Comparison of ENCODE assay signal across 16 mouse cellular contexts in the genomic region with DNA sequence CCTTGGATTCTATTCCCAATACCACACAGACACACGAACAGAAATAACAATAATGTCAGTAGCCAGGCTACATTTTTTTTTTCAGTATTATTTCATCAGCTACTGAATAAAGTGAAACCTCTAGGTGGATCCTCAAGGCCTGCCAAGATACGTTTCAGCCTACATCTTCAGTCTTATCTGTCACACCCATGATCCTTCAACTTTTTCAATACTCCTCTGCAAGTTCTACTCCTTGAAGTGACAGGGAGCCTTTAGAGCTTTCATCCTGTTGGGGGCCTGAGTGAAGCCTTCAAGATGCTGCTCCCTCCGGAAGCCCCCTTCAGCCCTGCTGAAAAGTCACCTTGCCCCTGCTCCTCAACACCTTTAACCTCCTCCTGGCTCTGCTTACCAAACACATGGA.
"Had no signal": no experiment of that assay in that cellular context is flagged by ENCODE, and none has a peak within 500 bp of the region (broad histone marks: within the 10 kb centered on the region; RNA-seq: fewer than 3 reads in every experiment).

No protein-coding gene starts in this region.

- H3K9ac ChIP-seq: midbrain, embryonic 15.5 days; neural tube, embryonic 12.5 days; stomach, embryonic 15.5 days had no signal

- H3K27ac ChIP-seq: layer of hippocampus, adult 2 months; limb, embryonic 10.5 days; midbrain, embryonic 10.5 days; midbrain, embryonic 15.5 days; neural tube, embryonic 12.5 days; stomach, embryonic 15.5 days had no signal

- ATAC-seq: lung, postnatal 0 days; midbrain, embryonic 15.5 days had no signal

- H3K4me2 ChIP-seq: midbrain, embryonic 15.5 days; neural tube, embryonic 12.5 days; stomach, embryonic 15.5 days had no signal

- DNase-seq: kidney, adult 18-20 months; kidney, postnatal 10 days; kidney, postnatal 4 days; lung, adult 2 months; lung, postnatal 4 days; right cerebral cortex, postnatal 4 days; spleen, adult 18-20 months; thymus, adult 2 months; thymus, postnatal 36 days had no signal

- H3K9me3 ChIP-seq: limb, embryonic 10.5 days; midbrain, embryonic 10.5 days; midbrain, embryonic 15.5 days; neural tube, embryonic 12.5 days; stomach, embryonic 15.5 days had no signal

- H3K27me3 ChIP-seq: neural tube, embryonic 12.5 days; stomach, embryonic 15.5 days had no signal

- H3K36me3 ChIP-seq: limb, embryonic 10.5 days; midbrain, embryonic 10.5 days; midbrain, embryonic 15.5 days; neural tube, embryonic 12.5 days; stomach, embryonic 15.5 days had no signal

- H3K4me3 ChIP-seq: layer of hippocampus, adult 2 months; limb, embryonic 10.5 days; midbrain, embryonic 10.5 days; midbrain, embryonic 15.5 days; neural tube, embryonic 12.5 days; stomach, embryonic 15.5 days had no signal
